Mouse (Mus musculus) cerebellum, postnatal 14 days (tissue): ENCODE measurements around the gene Akap6.

Experiments
- DNase-seq, 2 experiments: peaks; one replicate each; pipeline ENCODE4 v3.0.0; 2021; ENCODE audit warnings: mixed read lengths in 2 of 2

Gene Akap6

DNA sequence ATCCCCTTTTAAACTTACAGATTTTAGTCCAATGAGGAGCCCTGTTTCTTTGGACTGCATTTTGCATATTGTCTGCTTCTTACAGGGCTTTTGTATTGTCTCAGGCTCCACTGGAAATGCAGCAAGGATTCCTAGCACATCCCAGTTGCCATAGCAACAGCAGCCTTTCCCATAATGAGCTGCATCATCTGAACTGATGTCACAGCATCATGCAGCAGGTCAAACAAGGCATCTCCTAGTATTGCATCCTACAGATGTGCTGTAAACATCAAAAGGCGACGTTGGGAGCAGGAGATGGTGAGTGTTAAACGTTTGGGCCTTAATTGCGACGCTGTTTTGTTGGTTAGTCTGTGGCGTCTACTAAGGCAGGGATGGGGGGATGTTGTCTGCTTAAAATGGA is at the start of gene Akap6:
Gene Akap6 (plus strand): TSS at position 238 of the 400 bp plus-strand sequence.
- peak; percentile 81 to 84 for DNase-seq

DNA sequence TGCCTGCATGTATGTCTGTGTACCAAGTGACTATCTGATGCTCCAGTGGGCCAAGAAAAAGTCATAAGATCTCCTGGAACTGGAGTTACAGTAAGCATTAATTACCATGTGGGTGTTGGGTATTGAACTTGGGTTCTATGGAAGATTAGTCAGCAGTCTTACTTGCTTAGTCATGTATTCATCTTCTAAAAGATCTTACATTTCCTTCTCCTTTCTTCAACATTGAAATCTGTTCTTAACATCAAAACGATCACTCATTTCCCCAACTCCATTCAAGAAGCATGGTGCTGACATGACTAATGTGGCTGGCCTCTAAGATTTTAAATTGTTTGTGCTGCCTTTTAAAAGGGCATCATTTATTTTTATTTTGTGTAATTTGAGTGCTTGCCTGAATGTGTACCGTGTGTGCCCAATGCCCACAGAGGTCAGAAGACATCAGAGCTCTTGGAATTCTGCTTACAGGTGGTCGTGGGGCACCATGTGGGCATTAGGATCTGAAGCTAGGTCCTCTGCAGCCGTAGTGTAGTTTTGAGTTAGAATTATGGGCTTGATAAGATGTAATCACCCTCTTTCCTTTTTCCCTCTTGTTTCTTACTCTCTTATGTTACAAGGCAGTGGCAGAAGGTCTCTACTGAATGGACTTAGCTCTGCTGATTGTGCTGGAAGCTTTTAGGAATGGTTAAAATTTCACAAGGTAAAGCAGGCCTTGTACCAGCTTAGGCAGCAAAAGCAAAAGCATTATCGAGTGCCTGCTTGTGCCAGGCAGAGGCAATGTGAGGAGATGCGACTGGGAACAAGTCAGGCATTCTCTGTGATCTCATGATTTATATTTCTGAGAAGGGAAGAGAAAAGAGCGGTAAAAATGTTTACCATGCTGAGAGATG is 36.0 kb upstream of the Akap6 start:
- no peak for DNase-seq

DNA sequence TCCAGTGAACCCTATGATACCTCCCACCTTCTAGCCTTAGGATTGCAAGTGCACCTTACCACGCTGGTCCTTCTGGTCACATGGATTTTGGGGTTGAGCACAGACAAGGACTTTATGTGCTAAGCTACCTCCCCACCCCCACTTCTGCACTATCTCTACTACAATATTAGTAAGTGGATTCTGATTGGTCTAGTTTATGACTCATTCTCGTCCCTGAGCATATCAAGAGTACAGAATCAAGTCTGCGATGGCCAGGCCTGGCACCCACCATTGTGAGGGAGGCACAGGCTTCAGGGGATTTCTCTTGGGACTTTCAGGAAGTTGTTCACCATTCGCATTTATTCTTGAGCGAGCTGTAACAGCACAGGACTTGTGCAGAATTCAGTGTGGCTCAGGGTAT is 34.2 kb upstream of the Akap6 start:
- DNase-seq: no peak

DNA sequence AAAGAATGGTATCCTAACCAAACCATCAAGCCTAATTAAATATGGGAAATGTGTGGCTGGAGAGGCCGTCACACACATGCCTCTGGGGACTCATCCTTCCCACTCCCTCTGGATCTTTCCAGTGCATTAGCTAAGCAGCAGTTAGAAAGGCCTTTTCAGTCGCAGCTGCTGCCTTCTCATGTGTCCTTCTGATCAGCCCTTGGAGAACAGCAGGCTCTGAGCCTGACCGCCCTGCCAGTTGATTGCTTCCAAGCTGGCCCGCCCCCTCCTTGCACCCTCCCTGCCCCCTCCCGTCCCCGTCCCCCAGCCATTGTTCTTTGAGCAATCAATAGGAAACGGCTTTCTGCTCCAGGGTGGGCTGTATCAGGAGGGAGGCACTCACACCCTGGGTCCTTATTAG is 27.7 kb upstream of the Akap6 start:
- peak; percentile 40 to 53 for DNase-seq

DNA sequence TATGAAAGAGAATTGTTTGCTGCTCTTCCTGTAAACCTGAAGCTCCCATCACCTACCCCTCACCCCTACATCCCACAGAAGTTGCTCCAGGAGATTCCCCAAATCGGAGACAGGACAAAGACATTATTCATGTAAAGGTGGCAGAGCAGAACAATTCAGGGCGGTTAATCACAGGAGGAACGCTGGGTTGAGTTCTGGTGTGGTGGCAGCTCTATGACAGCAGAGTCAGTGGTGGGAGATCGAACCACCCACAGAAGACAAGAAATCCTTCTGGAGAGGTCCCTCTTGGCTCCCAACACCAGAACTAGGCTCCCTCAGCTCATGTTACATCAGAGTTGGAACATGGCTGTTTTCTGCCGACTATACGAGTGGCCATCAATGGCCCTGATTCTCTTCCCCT is 27.2 kb upstream of the Akap6 start:
- peak in 1 of 2 experiments; percentile 6 for DNase-seq

DNA sequence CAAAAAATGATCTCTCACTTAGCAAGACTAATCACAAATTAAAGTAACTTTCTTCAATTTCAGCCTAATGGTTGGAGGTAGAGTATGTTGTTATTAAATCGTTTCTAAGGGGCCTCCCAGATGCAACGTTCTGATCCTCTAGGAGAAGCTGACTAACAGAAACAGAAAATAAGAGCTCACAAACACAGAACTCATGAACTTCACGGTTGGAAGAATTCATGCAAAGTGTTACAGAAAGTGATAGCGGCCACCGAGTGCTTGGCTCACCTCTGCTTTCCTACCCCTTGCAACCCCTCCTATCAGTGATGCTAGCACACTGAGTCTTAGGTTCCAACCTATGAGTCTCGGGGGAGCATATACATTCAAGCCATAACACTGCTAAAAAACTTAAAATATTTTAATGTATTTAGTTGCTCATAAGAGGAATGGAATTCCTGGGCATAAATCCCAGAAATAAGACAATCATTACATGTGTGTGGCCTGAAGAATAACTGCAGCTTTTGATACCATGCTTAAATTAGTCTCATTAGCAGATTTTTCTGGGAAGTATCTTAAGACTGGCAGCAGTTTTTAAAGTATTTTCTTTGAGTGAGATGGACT is 25.7 kb upstream of the Akap6 start:
- no peak for DNase-seq

DNA sequence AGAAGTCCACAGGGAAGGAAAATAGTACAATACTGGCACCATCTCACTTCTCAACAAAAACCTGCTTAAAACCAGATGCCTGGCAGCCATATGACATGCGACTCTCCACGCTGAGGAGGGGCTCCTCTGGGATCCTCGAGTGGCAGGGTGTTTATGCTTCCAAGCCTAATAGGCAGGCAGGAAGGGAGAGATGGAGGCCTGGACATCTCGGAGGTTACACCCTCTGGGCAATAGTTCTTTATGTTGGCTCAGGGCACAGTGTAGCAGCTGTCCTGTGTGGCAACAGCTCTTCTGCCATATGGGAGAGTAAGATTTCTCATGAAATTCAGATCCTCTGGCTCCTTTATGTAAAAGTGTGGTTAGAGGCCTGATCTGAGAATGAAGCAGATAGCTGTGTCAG is 24.2 kb upstream of the Akap6 start:
- DNase-seq: peak; percentile 30 to 44

DNA sequence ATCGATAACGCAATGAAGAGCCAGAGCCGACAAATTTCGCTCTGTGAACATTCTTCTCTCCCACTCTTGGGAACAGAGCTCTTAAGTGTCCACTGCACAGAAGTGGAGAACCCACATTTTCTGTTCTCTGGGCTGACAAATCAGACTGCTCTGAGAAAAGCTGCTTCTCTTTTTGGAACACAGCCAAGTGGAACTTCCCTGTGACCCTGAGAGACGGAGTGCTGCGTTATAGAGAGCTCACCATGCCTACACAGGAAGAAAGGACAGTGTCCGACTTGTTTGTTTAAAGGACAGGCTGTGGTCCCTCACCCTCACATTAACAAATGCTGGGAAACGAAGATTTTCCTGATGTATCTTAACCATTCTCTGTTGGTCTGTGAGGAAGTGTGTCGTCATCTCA is 11.8 kb upstream of the Akap6 start:
- no peak for DNase-seq

DNA sequence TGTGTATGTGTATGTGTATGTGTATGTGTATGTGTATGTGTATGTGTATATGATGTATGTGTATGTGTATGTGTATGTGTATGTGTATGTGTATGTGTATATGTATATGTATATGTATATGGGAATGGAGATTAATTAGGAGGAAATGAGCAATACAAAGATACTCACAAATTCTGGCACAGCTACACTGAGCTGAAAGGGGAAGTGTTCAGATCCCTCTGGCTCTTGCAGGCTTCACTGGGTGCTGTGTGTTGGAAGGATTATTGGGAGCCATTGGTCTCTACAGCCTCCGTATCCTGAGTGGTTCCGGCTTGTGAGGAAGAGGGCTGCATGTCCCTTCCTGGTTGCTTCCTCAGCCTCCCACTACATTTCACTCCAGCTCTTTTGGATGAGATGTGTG is 10.5 kb upstream of the Akap6 start:
- no peak for DNase-seq

DNA sequence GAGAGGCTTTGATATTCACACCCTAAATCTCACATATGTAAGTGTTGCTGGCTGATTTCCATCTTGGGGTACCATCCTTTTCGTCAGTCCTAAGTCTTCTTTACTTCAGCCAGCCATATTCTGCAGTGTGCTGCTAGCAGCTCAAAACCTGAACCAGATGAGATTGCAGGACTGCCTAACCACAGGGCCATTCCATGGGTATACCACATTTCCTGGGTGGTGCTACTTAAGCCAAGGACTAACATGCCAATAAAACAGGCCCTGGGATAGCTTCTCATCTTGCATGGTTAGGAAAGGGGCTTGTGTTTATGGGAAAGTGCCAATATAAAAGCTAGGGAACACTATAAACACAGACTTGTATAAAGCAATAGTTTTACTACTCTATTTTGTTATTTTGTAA is 7.6 kb upstream of the Akap6 start:
- DNase-seq: no peak

DNA sequence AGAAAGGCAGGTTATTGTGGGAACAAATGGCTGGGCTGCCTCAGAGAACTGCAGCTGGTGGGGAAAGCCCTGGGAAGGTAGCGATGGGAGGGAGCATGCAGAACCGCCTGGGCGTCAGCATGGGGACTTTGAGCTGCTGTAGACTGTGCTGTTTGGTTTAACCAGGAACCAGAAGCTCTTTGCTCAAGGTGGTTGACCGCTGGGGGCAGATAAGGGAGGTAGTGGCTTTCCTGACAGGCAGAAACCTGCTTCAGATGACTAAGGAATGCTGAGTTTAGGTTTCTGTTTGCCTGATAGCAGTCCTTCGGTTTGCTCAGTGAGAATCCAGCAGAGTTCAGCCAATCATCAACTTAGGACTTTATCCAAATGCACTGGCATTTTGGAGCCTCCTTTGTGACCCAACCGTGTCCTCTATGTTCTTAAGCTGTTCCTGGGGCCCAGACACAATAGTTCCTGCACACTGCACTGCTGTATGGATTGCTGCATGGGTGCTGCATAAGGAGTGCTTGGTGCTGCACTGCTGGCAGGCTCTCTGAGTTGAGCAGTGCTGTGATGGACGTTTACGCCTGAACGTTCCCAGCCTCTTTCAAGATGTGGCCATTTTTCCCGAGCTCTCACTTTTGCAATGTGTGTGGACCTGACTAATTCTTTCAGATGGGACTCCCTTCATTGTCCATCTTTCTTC is 6.8 kb upstream of the Akap6 start:
- no peak for DNase-seq

DNA sequence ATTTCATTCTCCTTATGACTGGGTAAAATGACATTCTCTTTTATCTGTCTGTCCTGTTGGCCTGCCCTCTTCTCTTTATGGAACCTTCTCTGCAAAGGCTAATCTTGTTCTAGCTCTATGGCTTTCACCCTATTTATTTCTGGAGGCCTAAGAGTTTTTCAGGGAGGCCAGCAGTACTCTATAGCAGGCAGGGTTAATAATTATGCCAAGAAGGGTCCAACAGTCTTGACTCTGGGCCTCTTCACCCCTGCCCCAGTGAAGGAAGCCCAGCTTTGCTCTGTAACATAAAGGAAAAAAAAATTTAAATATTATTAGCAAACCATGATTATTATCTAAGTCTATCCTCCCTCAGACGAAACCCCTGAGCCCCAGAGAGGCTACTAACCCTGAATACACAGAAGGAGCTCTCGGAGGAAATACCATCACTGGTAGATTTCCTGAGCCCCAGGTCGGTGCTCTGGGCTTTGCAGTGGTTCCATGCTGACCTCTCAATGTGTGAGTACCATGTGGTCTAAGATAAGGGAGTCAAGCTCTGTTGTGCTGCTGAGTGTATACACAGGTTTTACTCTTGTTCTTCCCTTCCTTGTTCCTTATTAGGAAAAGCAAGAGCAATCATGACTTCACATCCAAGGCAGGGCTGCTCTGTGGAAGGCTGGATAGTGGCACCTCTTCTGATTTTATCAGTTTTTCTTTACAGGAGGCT is 1.6 kb upstream of the Akap6 start:
- no peak for DNase-seq

DNA sequence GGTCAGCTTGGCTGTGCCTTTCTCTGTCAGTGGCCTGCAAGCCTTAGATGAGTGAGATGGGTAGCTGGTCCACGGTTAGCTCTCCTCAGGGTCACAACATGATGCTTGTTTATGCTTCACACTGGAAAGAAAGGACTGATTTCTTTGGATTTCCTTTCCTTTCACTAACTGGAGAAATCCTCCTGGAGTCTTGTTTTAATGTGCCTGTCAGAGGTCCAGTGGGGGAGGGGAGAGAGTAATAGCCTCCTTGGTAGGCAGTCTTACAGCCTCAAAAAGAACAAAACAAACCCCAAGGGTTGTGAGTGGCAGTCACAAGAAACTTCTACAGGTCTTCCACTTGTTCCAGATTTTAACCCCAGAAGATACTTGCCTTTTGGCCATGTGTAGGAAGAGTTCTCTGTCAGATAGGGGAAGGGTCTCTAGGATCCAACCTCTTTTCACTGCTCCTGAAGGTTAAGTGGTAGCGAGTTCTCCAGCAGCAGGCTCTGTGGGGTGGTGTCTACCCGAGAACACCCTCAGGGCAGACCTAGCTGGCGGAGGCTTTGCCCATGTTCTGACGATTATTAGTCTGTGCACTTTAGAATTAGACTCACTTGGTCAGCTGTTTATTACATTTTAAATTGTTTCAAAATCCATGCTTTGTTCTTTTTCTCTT is 780 bp upstream of the Akap6 start:
- DNase-seq: peak; percentile 17 to 28

DNA sequence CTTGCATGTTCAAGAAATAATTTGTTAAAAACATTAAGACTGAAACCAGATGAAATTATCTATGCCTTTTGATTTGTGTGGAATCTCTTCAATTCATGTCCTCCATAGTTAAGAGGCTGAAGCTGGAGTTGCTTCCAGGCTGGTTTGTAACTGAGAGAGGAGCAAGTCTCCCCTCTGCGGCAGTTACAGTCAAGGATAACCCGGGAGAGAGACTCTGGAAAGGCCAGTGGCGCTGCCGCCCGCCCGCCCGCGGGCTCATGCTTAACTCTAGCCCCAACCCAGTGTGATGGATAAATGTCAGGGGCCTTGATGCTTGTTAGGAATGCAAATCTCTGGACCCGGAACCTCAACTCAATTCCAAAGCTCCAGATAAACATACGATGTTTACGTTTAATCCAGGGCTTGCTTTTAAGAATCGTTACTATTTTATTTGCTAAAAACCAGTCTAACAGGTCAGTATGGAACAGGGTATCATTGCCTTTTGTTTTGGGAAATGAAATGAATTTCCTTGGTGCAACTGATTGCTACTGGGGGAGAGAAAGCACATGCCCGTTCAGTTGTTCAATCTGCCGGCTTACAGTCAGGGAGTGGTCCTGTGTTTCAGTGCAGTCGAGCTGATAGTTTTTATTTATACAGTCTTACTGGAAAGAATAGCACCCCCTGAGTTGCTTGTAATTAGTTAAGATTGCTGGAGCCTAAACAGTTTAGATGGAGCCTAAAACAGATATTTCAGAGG is 946 bp downstream of the Akap6 start:
- DNase-seq: peak; percentile 43 to 65

DNA sequence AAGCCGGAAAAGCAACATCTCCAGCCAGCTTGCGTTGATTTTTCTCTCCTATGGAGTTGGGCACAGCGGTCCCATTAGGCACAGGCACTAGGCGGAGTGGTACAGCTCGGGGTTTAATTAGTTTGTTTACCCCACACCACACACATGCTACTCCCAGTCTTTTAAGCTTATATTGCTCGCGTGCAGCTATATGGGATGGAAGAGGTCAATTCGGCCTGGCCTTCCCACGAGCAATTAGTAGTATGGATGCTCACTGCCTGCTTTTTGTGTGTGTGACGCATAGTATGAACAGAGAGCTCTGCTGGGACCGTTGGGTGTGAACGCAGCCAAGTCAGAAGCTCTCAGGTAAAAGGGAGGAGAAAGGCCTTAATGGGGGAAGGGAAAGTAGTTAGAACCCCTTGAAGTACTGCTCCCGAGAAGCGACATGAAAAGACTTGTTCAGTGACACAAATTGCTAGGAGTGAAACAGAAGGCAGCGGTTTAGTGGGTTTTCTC is 1.6 kb downstream of the Akap6 start:
- peak; percentile 32 to 57 for DNase-seq

DNA sequence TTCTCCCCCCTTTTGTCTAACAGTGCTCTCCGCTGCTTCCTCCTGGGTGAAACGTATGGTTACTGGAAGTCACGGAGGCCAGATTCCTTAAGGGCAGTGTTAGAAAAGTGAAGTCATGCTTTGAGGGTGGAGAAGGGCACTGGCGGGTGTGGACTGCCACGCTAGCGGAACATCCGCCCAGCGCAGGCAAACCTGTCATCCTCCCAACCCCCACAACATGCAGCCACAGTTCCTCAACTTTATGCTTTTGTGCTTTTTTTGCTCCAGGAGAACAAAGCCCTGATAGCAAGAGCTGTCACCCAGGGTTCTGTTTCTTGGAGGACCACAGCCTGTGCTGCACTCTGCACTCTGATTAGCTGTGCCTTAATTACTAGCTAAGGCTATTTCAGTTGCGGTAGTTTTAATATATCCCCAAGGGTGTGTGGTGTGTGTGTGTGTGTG is 2.0 kb downstream of the Akap6 start:
- peak; percentile 15 to 39 for DNase-seq

DNA sequence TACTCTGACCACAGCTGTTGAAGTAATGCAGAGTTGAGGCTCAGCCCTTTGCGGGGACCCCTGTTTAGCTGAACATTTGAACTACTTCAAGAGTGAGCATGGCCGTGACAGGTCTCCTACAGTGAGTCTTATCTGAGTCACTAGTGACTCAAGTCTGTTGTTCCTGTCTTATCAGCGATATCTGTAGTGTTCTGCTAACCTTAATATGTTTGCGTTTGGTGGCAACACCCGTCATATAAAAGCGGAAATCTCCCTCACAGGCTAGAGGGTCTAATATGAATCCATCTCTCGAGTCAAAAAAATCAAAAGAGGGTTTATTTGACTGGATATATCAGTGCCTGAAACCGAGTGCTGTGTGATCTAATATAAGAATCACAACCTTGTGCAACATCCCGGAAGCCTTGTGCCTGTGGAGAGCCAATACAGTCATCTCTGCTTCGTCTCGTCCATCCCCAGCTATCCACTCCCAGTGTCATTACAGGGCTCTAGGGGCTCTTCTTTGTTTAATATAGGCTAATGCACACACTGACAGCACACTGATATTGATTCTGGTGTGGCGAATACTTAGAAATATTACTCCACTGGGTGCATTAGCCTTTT is 3.3 kb downstream of the Akap6 start:
- no peak for DNase-seq

DNA sequence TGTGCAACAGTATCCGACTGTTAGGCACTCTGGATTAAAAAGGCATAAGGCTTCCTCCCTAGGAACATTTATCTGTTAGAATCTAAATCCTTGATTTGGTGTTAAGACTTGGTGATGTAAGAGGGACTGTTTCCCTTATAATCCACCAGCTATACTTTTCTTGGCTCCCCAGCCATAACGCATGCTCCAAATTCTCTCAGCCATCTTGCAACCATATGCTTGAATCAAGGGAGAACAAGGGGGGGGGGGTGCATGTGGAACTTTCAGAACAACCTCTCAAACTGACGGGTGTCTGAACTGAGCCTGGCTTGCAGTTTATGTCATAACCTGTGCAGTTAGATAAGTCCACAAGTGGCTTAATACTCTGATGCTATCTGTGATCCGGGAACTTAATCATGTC is 4.9 kb downstream of the Akap6 start:
- DNase-seq: no peak

DNA sequence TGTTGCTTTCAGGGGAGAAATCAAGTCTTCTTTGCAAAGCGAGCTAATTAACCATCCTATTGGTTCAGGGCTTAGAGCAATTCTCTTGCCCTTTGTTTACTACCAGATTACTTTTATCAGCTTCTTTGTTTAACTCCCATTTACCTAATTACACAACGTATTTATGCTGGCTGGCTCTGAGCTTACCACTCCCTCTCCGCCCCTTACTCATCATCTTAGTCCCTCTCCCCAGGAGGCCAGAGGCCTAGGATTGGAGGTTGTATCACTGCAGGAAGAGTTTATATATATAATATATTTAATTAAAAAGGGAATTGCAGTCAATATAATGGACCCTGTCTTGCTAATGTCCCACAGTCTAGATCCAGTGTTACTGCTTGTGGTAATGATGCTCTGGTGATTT is 5.6 kb downstream of the Akap6 start:
- DNase-seq: no peak

DNA sequence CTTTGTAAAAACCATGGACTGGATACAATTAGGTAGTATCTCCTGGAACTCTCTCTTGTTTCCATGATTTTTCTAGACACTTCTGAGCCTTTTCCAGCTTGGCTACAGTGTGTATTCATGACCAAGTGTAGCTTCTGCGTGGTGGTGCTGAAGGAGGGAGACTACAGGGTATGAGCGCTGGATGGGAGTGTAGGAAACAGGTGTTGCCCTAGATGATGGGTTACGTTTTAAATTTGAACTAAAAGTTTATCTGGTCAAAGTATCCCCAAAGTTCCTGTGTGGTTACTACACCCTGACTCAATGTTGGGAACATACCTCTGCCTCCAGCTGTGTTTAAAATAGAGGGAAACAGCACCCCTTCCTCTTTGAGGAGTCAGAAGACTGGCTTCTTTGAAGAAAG is 12.2 kb downstream of the Akap6 start:
- no peak for DNase-seq
